Mouse (Mus musculus): Measurements from ENCODE around the gene Plb1. TPM values are rescaled to one million over a fixed set of nuclear protein-coding genes. Genes with fewer than 3 reads are reported as not detected.
A peak's percentile ranks its signal among the peaks of the same experiment; 100 is the strongest.

Plb1 gene
- polyA plus RNA-seq, 1 experiment from 2014 or later: not detected

GRCm38 (mm10) chr5:32369391-32369790, 136.9 kb downstream of the Plb1 start:
- Histone ChIP-seq H3K27me3 (0 out of 2 replicates have a peak, but pooled peaks cover 2% of the 10 kb centered on the region), H3K9me3 (no peaks in the 10 kb centered on the region), H3K36me3 (no peaks in the 10 kb centered on the region), H3K9ac (no peak overlapping the region), H3K27ac (replicated peaks) (no peak overlapping the region), H3K4me1 (replicated peaks) (no peaks in the 10 kb centered on the region), H3K4me2 (no peak overlapping the region), H3K4me3 (no peak overlapping the region)
- WGBS: 88% methylated on average over 1 of the region's 1 CpGs
- ATAC-seq (ENCODE audit: low FRiP score, low read depth): no peak

GRCm38 (mm10) chr5:32371239-32371638, 138.7 kb downstream of the Plb1 start:
- Histone ChIP-seq H3K27ac (replicated peaks) (no peak overlapping the region), H3K4me1 (replicated peaks) (no peaks in the 10 kb centered on the region), H3K9me3 (no peaks in the 10 kb centered on the region), H3K27me3 (0 out of 2 replicates have a peak, but pooled peaks cover 2% of the 10 kb centered on the region), H3K4me3 (no peak overlapping the region), H3K9ac (no peak overlapping the region), H3K4me2 (no peak overlapping the region), H3K36me3 (no peaks in the 10 kb centered on the region)
- no peak for ATAC-seq (ENCODE audit: low FRiP score, low read depth)
- WGBS: 94% methylated on average over 5 of the region's 5 CpGs

- Histone ChIP-seq H3K4me3 (no peak overlapping the region), H3K36me3 (no peaks in the 10 kb centered on the region), H3K27me3 (no peaks in the 10 kb centered on the region), H3K9me3 (no peaks in the 10 kb centered on the region), H3K9ac (no peak overlapping the region), H3K27ac (replicated peaks) (no peak overlapping the region), H3K4me1 (replicated peaks) (no peaks in the 10 kb centered on the region), H3K4me2 (no peak overlapping the region)
- no peak for ATAC-seq (ENCODE audit: low FRiP score, low read depth)
- WGBS: 57% methylated on average over 3 of the region's 3 CpGs
Measured at GRCm38 (mm10) chr5:32378546-32378945, 146.0 kb downstream of the Plb1 start.

DNA sequence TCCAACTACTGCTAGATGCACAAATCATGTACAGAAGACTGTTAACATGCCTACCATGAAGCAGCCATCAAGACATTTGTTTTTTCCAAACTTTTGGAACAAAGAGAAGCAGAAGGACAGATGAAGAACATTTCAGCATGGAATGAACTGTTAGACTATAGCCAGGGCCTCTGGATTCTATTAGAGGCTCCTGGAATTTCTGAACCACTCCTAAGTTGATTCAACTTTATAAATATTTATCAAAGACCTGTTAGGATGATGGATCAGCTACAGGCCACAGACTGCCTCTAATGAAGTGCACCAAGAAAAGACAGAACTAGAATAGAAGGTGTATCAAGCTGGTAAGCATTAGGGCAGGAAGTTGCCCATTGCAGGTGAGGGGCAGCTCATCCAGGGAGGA, 156.1 kb downstream of the Plb1 start:
- Histone ChIP-seq H3K9me3 (no peaks in the 10 kb centered on the region), H3K27ac (replicated peaks) (no peak overlapping the region), H3K27me3 (no peaks in the 10 kb centered on the region), H3K4me2 (no peak overlapping the region), H3K4me3 (no peak overlapping the region), H3K4me1 (replicated peaks) (no peaks in the 10 kb centered on the region), H3K9ac (no peak overlapping the region), H3K36me3 (no peaks in the 10 kb centered on the region)
- no peak for ATAC-seq (ENCODE audit: low FRiP score, low read depth)

GRCm38 (mm10) chr5:32390295-32390694, 157.8 kb downstream of the Plb1 start:
- no peaks in the 10 kb centered on the region for H3K36me3 ChIP-seq

GRCm38 (mm10) chr5:32392281-32392680, 159.8 kb downstream of the Plb1 start:
- no peak for ATAC-seq (ENCODE audit: low FRiP score, low read depth)
- H3K27ac ChIP-seq (replicated peaks): no peak overlapping the region

More at GRCm38 (mm10) chr5:32390295-32390694, 157.8 kb downstream of the Plb1 start:
- H3K4me1 ChIP-seq (replicated peaks): no peaks in the 10 kb centered on the region
- no peak for ATAC-seq (ENCODE audit: low FRiP score, low read depth)
- H3K4me2 ChIP-seq: no peak overlapping the region
- H3K27me3 ChIP-seq: no peaks in the 10 kb centered on the region
- 65% methylated on average over 5 of the region's 5 CpGs for WGBS
- H3K4me3 ChIP-seq: no peak overlapping the region
- H3K9me3 ChIP-seq: no peaks in the 10 kb centered on the region
- no peak overlapping the region for H3K27ac ChIP-seq (replicated peaks)
- no peak overlapping the region for H3K9ac ChIP-seq

DNA sequence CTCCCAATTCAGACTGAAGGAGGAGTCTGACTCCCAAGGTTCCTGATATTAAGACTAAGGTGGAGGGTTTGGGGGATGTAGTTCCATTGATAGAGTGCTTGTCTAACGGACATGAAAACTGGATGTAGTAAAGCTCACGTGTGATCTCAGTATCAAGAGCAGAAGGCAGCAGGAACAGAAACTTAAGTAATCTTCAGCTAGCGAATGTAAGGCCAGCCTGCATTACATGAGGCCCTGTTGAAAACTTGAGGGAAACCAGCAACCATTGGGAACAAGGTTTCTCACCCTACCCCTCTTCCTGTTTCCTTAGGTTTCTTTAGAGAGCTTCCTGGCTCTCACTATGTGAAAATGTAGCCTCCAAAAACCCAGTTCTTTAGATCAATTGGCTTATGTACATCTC, 162.1 kb downstream of the Plb1 start:
- H3K4me1 ChIP-seq (replicated peaks): no peaks in the 10 kb centered on the region
- 85% methylated on average over 3 of the region's 3 CpGs for WGBS
- H3K27me3 ChIP-seq: no peaks in the 10 kb centered on the region
- H3K9ac ChIP-seq: no peak overlapping the region
- no peak overlapping the region for H3K4me2 ChIP-seq
- no peaks in the 10 kb centered on the region for H3K36me3 ChIP-seq
- H3K9me3 ChIP-seq: no peaks in the 10 kb centered on the region
- no peak overlapping the region for H3K4me3 ChIP-seq
- ATAC-seq (ENCODE audit: low FRiP score, low read depth): no peak
- H3K27ac ChIP-seq (replicated peaks): no peak overlapping the region

More at GRCm38 (mm10) chr5:32392281-32392680, 159.8 kb downstream of the Plb1 start:
- Histone ChIP-seq H3K27me3 (no peaks in the 10 kb centered on the region), H3K9me3 (no peaks in the 10 kb centered on the region), H3K4me1 (replicated peaks) (no peaks in the 10 kb centered on the region), H3K4me3 (no peak overlapping the region), H3K36me3 (no peaks in the 10 kb centered on the region), H3K4me2 (no peak overlapping the region), H3K9ac (no peak overlapping the region)

GRCm38 (mm10) chr5:32395101-32395892, 162.8 kb downstream of the Plb1 start:
- no peaks in the 10 kb centered on the region for H3K36me3 ChIP-seq
- no peaks in the 10 kb centered on the region for H3K27me3 ChIP-seq
- 85% methylated on average over 9 of the region's 9 CpGs for WGBS
- H3K4me1 ChIP-seq (replicated peaks): no peaks in the 10 kb centered on the region
- H3K4me2 ChIP-seq: no peak overlapping the region
- ATAC-seq (ENCODE audit: low FRiP score, low read depth): no peak
- no peak overlapping the region for H3K9ac ChIP-seq
- H3K4me3 ChIP-seq: no peak overlapping the region
- no peaks in the 10 kb centered on the region for H3K9me3 ChIP-seq
- H3K27ac ChIP-seq (replicated peaks): no peak overlapping the region

DNA sequence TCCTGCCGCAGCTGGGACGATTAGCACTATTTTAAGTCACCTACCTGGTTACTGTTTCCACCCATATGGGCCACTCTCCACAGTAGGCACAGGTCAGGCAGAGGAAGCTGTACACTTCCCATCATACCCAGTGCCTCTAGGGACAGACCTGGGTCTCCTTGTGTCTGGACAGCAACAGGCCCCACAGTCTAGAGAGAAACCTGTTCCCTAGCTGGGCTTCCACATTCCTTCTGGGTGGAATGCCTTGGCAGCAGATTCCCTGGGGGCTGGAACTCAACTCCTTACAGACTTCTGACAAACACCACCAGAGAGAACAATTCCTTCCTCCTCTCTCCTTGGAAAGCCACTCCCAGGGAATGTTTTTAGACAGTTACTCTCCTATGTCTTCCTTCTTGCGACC, 165.2 kb downstream of the Plb1 start:
- Histone ChIP-seq H3K27ac (replicated peaks) (no peak overlapping the region), H3K36me3 (no peaks in the 10 kb centered on the region), H3K9ac (no peak overlapping the region), H3K4me1 (replicated peaks) (no peaks in the 10 kb centered on the region), H3K4me3 (no peak overlapping the region), H3K9me3 (no peaks in the 10 kb centered on the region), H3K27me3 (no peaks in the 10 kb centered on the region), H3K4me2 (no peak overlapping the region)
- no peak for ATAC-seq (ENCODE audit: low FRiP score, low read depth)
- WGBS: 86% methylated on average over 3 of the region's 3 CpGs

- H3K36me3 ChIP-seq: no peaks in the 10 kb centered on the region
- H3K4me2 ChIP-seq: no peak overlapping the region
- no peak overlapping the region for H3K27ac ChIP-seq (replicated peaks)
- H3K4me1 ChIP-seq (replicated peaks): peaks cover 17% of the 10 kb centered on the region; the same call in 1 of the 2 replicates
- no peaks in the 10 kb centered on the region for H3K27me3 ChIP-seq
- no peak for ATAC-seq (ENCODE audit: low FRiP score, low read depth)
- WGBS: 78% methylated on average over 2 of the region's 2 CpGs
- H3K9ac ChIP-seq: no peak overlapping the region
- no peaks in the 10 kb centered on the region for H3K9me3 ChIP-seq
- no peak overlapping the region for H3K4me3 ChIP-seq
Measured at GRCm38 (mm10) chr5:32400926-32401325, 168.4 kb downstream of the Plb1 start.

DNA sequence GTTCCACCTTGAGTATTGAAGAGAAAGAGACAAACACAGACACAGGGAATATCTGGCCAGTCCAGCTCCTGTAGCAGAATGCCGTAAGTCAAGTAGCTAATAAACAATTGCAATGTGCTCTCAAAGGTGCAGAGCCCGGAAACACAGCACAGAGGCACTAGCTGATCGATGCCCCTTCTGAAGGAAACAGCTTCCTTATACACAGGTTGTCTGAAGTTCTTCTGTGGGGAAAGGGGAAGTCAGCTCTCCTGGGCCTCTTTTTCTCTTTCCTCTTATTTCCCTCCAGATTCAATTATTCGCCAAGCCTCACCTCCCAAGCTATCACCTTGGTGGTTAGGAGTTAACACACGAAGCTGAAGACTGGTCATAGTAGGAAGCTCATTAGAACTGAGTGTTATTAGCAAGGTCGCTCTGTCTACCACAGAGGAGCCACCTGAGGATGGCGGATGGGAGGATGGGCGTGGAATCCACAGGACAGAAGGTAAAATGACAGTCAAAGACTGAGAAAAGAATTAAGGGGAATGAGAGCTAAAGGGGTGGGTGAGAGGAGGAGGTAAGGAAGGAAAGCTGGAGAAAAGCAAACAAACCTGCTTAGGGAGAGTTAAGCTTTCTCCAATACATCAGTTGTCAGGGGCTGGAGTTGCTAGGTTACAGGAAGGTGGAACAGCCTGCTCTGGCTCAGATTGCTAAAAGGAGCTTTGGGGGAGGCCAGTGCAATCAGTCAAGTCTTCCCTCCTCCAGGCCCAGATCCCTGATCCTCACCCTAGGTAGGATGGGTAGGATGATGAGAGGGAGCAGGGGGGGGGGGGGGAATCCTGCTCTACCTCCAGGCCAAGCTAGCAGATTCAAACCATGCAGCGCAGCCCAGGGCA, 170.8 kb downstream of the Plb1 start:
- Histone ChIP-seq H3K9ac (no peak overlapping the region), H3K27ac (replicated peaks) (0 out of 2 replicates have a peak overlapping the region, but pooled peaks have one; percentile 0), H3K4me3 (no peak overlapping the region), H3K4me1 (replicated peaks) (peaks cover 17% of the 10 kb centered on the region; the same call in 1 of the 2 replicates), H3K27me3 (no peaks in the 10 kb centered on the region), H3K36me3 (no peaks in the 10 kb centered on the region), H3K9me3 (no peaks in the 10 kb centered on the region), H3K4me2 (no peak overlapping the region)
- ATAC-seq (ENCODE audit: low FRiP score, low read depth): peak; percentile 66; the same call in 1 of the 2 replicates
- 75% methylated on average over 9 of the region's 9 CpGs for WGBS

DNA sequence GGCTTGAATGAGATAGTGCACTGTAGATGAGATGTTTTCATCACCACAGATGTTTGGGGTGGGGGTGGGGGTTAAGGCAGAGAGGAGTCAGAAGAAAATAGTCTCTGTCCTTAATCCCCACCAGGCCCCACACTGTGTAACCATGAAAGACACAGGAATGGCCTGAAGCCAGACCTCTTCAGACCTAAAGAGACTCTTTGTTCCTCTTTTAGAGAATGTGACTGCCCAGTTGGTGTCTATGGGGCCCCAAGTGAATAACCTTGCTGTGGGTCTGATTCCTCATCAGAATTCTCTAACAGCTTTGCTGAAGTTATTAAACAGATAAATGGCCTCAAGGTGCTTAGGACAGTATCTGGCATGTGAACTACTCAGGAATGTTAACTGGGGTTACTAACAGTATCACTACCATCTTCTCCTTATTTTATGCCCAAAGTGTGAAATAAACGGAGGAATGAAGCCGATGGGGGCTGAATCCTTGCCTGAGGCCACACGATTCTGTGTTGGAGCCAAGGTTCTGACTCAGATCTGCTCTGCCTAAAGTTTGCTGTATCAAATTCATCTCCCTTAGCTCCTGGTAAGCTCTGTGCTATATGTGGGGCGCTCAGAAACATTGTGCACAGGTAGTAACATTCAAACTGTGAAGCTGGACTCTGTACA, 172.8 kb downstream of the Plb1 start:
- H3K4me1 ChIP-seq (replicated peaks): peaks cover 17% of the 10 kb centered on the region; the same call in 1 of the 2 replicates
- 81% methylated on average over 4 of the region's 4 CpGs for WGBS
- no peaks in the 10 kb centered on the region for H3K36me3 ChIP-seq
- no peak for ATAC-seq (ENCODE audit: low FRiP score, low read depth)
- no peak overlapping the region for H3K27ac ChIP-seq (replicated peaks)
- no peak overlapping the region for H3K4me3 ChIP-seq
- no peak overlapping the region for H3K9ac ChIP-seq
- no peaks in the 10 kb centered on the region for H3K27me3 ChIP-seq
- no peak overlapping the region for H3K4me2 ChIP-seq
- H3K9me3 ChIP-seq: no peaks in the 10 kb centered on the region
